Mouse (Mus musculus) kidney, adult 18-20 months (tissue): ENCODE results near the gene Brf1.

ENCODE experiments used
- DNase-seq: peaks from one replicate; pipeline ENCODE4 v3.0.0; 2021

Brf1 gene

DNA sequence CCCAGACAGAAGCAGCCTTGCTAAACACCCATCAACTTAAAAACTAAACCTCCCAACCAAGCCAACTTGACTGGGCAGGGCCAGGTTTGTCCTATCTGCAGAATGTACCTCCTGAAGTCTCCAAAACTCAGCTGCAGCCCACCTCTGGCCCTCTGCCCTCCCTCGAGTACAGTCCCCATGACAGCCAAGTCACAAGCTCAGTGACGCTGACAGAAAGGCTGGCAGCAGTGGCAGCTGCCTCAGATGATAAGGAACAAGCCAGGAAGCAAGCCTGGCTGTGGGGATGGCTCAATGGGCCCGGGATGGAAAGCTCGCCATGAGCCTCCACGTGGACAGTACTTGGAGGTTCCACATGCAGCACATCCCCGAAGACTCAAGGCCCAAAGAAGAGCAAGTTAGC, 30.9 kb downstream of the Brf1 start:
- no peak for DNase-seq

DNA sequence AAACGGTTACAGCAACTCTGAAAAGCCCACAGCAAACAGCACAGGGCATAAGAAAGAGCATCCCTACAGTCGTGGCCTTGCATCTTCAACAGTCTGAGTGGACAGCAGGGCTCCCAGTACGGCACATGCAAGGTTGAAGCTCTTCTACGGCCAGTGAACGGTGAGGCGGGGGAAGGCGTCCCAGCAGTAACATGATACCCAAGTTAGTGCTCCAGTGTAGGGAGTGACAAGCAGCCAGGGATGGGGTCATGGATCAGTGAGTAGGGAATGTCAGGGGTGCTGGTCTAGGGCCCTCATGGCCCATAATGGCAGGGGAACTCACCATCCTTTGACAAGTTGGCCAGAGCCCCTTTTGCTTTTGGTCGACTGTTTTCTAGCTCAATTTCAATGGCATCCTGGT, 31.6 kb downstream of the Brf1 start:
- DNase-seq: no peak

DNA sequence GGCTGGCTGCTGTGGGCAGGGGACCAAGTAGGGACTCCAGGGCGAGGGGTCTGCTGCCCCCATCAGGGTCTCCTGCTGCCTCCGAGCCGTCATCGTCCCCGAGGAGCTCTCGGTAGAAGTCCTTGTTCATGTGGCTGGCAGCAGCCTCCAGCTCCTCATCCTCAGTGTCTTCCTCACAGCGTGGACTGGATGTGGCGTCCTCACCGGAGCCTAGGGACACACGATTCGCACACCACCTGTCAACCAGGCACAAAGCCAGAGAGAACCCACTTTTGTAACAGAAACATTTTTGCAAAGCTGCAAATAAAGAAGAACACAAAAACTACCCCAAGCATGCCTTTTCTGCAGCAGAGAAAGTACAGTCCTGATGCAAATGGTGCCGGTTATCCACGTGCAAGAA, 34.7 kb downstream of the Brf1 start:
- DNase-seq: no peak

DNA sequence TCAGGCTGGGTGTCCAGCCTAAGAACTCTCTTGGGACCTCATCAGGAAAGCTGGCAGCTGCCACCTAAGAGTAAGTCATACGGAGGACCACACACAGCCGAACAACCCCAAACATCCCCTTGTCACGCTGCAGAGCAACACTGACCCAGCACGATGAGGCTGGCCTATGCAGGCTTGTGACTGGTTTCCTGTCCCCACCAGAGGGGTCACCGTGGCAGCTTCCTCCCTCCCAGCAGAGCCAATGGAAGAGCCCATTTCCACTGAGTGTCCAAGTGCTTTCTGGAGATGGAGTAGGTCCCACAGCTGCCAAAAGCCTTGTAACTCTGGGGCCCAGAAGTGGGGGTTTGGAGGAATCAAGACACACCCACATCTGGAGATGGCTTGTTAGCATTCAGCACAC, 38.6 kb downstream of the Brf1 start:
- DNase-seq: no peak

GRCm38 (mm10) chr12:112961428-112961827, 39.1 kb downstream of the Brf1 start:
- DNase-seq: no peak

GRCm38 (mm10) chr12:112959421-112959820, 41.1 kb downstream of the Brf1 start:
- DNase-seq: no peak

DNA sequence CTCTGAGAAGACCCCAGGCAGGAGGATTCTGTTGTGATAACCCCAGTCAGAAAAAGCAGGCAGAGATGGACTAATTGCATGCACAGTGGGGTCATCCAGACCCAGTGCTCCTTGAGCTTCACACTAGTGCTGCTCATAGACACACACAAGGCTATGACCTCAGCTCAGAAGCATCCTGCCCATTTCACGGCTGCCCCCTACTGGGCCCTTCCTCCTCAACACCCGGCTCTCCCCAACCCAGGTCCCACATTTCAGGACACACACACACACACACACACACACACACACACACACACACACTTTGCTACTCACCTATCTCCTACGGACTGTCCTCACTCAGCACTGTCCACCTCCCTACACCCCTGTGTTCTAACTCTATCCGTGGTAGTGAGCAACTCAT, 42.2 kb downstream of the Brf1 start:
- peak; percentile 47 for DNase-seq

- DNase-seq: peak; percentile 85
Measured at GRCm38 (mm10) chr12:112955800-112956199, 44.7 kb downstream of the Brf1 start.

- DNase-seq: no peak
Measured at GRCm38 (mm10) chr12:112952926-112953565, 47.5 kb downstream of the Brf1 start.

GRCm38 (mm10) chr12:112952433-112952832, 48.1 kb downstream of the Brf1 start:
- DNase-seq: peak; percentile 55

GRCm38 (mm10) chr12:112951150-112951842, 49.2 kb downstream of the Brf1 start:
- no peak for DNase-seq

DNA sequence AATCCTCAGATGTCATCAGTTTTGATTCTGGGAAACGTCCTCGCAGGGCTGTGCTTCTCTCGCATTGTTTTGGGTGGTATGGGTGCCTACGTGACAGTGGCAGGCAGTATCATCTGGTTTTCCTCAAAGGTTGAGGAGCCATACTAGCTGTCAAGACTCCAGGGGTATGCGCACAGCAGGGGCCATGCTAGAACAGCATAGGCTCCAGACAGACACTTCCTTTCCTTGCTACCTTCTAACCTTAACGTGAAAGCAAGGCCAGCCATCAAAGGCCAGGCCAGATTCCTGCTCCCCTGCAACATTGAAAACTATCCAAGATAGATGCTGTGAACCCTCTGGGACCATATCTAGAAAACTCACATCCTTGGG, 49.8 kb downstream of the Brf1 start:
- DNase-seq: no peak

- peak; percentile 88 for DNase-seq
Measured at GRCm38 (mm10) chr12:112950040-112950760, 50.3 kb downstream of the Brf1 start.

DNA sequence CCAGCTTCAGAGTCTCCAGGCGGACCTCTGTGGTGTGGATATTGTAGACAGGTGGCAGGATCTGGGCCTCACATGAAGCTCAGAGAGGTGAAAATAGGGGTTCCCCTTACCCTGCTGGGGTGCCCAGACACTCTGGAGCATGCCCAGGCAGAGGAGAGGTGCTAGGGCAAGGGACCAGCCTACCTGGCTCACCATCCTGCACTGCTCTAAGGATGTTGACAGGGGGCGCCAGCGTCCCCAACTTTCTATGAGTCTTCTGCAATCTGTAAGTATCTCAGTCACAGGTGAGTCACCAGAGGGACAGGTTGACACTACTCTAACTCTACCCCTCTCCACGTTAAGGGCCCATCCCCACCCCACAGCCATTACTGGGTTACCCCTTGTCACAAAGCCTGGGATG, 53.2 kb downstream of the Brf1 start:
- DNase-seq: peak; percentile 47

DNA sequence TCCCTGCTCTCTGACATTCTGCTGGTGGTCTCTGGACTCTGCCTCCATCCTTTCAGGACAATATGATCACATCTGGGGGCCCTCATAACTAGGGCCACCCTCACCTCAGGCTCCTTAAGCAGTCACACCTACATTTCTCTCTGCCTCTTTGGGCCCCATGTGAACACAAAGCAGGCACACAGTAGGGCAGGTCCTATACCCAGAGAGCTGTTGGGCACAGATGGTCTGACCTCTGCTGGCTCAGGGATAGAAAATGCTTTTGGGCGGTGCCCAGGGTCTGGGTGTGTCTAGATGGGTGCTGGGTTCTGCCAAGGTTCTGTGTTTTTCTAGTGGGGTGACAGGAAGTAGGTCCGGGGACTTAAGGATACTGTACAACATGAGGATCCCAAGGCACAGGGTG, 56.8 kb downstream of the Brf1 start:
- DNase-seq: no peak

GRCm38 (mm10) chr12:112941776-112942713, 58.5 kb downstream of the Brf1 start, which contains the start of gene Nudt14:
TSS of gene Nudt14 (minus strand) at chr12:112942124.
- peak; percentile 91 for DNase-seq

- DNase-seq: peak; percentile 31
Measured at GRCm38 (mm10) chr12:112941156-112941775, 59.2 kb downstream of the Brf1 start.

GRCm38 (mm10) chr12:112940710-112941109, 59.8 kb downstream of the Brf1 start:
- DNase-seq: no peak

- no peak for DNase-seq
Measured at GRCm38 (mm10) chr12:112940238-112940637, 60.3 kb downstream of the Brf1 start.

DNA sequence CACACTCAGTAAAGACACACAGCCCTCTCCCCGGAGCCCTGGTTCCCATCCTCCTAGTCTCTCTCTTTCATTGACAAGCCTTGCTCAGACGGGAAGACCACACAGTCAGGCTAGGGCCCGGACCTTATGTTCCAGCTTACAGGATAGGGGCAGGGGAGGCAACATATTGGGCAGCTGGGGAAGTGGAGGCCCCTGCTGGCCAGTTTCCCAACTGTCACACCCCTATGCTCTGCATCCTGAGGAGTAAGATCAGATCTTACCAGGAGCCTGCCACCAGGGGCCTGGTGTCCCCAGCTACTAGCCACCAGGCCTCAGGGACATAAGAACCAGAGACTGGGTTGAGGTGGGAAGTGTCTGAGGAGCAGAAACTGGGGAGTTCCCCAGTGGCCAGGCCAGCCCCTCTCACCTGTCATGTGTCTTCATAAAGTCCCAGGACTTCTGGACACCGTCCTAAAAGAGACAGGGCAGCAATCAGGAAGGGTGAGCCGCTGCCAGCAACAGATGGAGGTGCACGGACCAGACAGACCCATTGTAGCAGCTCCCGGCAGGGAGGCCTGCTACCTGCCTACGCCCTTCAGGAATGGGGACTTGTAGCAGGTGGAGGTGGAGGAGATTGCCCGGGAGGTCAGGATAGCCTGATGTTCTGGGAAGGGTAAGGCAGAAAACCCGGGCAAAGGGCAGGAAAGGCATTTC, 61.5 kb downstream of the Brf1 start:
- DNase-seq: no peak

- DNase-seq: no peak
Measured at GRCm38 (mm10) chr12:112938366-112938765, 62.1 kb downstream of the Brf1 start.

DNA sequence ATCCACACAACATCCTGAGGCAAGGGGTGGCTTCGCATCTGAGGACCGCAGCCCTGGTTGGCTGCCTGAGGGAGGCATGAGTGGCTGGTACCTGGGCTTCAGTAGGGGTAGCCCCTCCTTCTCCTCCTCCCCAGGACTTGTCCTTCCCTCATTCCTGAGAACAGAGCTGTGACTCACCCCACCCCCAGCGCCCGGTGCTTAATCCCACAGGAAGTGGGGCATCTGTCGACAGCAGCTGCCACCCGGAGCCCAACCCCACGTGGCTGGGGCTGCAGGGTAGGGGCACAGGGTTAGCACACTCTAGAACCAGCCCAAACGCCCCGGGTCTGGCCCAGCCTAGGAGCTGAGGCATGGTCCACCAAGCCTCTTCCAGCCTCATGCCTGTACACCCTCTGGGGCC, 62.6 kb downstream of the Brf1 start:
- DNase-seq: no peak
